Mouse (Mus musculus) bone marrow macrophage, adult 2 months (primary cell): ENCODE results near the gene Zfp282. TPM values are rescaled to one million over a fixed set of nuclear protein-coding genes. Genes with fewer than 3 reads are reported as not detected.

Experiments
- H3K27ac ChIP-seq: 2 replicates; pipeline ENCODE4 v1.5.1; 2012; ENCODE audit warnings: low read depth, low read length; ENCODE audit not compliant: insufficient read depth
- H3K4me1 ChIP-seq: 2 replicates; pipeline ENCODE4 v1.6.1; 2012; ENCODE audit warnings: low read length; ENCODE audit not compliant: control insufficient read depth, insufficient read depth
- H3K4me3 ChIP-seq: 2 replicates; pipeline ENCODE4 v1.5.1; 2012; ENCODE audit warnings: mild to moderate bottlenecking, low read length, moderate library complexity; ENCODE audit not compliant: insufficient read depth
- CTCF ChIP-seq: IDR thresholded peaks from 2 replicates; pipeline ENCODE4 v1.5.1; 2012; ENCODE audit warnings: low read depth, mild to moderate bottlenecking, low read length, moderate library complexity
- polyA plus RNA-seq: library from polyadenylated mRNA; stranded (reverse); fragments of >200 nt; gene quantifications from 2 replicates; pipeline ENCODE4 v1.2.4, GENCODE M21; 2012; ENCODE audit not compliant: missing spikeins, insufficient read depth, insufficient read length

Gene Zfp282
- polyA plus RNA-seq, 1 experiment: 6.6 TPM

DNA sequence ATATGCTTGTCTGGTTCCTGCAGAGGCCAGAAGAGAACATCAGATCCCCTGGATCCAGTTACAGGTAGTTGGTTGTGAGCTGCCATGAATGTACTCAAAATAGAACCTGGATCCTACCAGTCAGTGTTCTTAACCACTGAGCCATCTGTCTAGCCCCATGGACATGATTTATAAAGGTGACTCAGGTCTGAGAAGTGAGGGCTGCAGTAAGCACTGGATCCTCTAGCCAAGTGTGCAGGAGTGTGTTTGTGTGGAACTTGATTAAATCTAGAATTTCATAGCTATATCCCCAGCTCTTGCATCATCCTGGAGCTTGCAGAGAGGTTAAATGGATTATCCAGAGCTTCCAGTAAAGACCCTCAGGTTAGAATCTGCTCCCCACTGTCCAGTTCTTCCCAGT, 80.8 kb downstream of the Zfp282 start:
- Histone ChIP-seq H3K4me1 (peaks cover 7% of the 10 kb centered on the region), H3K27ac (no peak overlapping the region), H3K4me3 (no peak overlapping the region)
- no peak for TF ChIP-seq CTCF

Other genes starting within 250 kb of the Zfp282 start
- 64.4 and 79.0 TPM in 2 replicates for gene Pdia4, start 63.8 kb upstream of the Zfp282 start, polyA plus RNA-seq
- 0.33 TPM in 1 of 2 replicates, not detected in the other for gene Zfp786, start 46.3 kb upstream of the Zfp282 start, polyA plus RNA-seq
- 4.7 and 6.4 TPM in 2 replicates for gene Zfp398, start 41.5 kb upstream of the Zfp282 start, polyA plus RNA-seq
- 9.6 and 11.6 TPM in 2 replicates for gene Zfp212, start 43.3 kb downstream of the Zfp282 start, polyA plus RNA-seq
- 4.3 and 5.7 TPM in 2 replicates for gene Zfp956, start 76.2 kb downstream of the Zfp282 start, polyA plus RNA-seq
- 8.6 and 9.3 TPM in 2 replicates for gene Zfp777, start 171.7 kb downstream of the Zfp282 start, polyA plus RNA-seq
- 15.3 and 15.8 TPM in 2 replicates for gene Zfp746, start 209.4 kb downstream of the Zfp282 start, polyA plus RNA-seq